Mouse (Mus musculus): ENCODE measurements at regions not wholly inside any gene's neighbourhood (a gene's known extent, or its start where the extent isn't known, plus 50 kb on each side); places are given as distances from the start of the nearest gene placed in this dataset.

DNA sequence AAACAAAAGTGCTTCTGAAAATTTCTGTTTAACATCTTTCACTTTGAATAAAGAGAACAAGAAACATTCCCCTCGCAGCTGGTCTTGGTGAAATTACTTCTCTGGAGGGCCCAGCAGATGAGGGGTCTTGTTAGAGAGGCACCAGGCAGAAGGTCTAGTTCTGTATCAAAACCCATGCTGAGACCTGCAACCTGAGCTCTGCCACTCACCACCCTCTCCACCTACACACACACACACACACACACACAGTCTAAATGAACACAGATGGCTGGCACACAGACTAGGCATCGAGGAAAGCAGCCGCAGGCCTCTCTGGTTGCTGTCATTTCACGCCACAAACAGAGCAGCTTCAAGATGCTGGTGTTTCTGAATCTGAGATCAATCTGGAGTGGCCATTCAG is 147.1 kb upstream of the Slc25a13 start:
- TF ChIP-seq CTCF (IDR thresholded peaks at IDR 0.05; ENCODE audit: insufficient read depth, low read depth, low read length) (no peak), POLR2A (IDR thresholded peaks at IDR 0.05; ENCODE audit: insufficient read depth, low read depth, low read length) (no peak)
